Mouse (Mus musculus) activated CD4-positive, CD25-positive, alpha-beta regulatory T cell, adult 4 months (primary cell): Measurements from ENCODE around the gene Rad23a. TPM values are rescaled to one million over a fixed set of nuclear protein-coding genes. Genes with fewer than 3 reads are reported as not detected.

Experiments
- ATAC-seq: one replicate; pipeline ENCODE4 v1.8.0; 2017
- polyA plus RNA-seq, 2 experiments: library from polyadenylated mRNA; unstranded; fragments of 100-300 nt; shearing (Covaris generic); gene quantifications; one replicate each; pipeline ENCODE4 v1.2.1; 2017

The Rad23a gene
- polyA plus RNA-seq, 2 experiments from 2014 or later = 125 to 131 TPM

DNA sequence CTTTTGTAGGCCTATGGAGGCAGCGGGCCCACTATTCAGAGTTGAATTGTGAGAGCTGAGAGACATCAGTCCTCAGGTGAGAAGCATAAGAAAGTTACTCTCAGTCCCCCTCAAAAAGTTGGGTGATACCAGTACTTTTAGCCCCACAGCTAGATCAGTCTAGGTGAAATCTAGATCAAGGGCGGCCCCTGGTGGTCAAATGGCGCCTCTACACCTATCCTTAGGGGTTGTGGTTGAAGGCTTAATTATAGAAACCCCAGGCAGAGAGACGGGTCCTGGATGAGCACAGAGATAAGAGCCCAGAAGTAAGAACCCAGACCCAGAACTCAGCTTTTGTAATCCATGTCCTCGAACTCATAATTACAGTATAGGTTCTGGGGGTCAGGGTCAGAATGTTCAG lies 27.4 kb downstream of the Rad23a start:
- peak; percentile 72 for ATAC-seq

DNA sequence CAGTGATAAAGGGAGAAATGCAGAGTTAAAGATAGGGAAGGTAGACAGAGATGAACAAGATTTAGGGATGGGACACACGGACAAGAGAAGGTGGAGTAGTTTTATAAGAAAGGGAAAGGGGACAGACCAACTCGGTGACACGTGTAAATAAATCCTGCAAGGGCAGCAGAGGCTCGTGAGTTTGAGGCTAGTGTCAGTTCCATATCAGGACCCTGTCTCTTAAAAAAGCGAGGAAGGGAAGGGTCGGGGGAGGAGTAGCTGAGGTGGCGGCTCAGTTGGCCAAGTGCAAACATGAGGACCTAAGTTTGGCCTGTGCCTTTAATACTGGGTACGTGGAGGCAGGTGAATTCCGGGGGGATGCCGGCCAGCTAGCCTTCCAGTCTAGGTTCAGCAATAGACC lies 29.2 kb downstream of the Rad23a start:
- no peak for ATAC-seq

DNA sequence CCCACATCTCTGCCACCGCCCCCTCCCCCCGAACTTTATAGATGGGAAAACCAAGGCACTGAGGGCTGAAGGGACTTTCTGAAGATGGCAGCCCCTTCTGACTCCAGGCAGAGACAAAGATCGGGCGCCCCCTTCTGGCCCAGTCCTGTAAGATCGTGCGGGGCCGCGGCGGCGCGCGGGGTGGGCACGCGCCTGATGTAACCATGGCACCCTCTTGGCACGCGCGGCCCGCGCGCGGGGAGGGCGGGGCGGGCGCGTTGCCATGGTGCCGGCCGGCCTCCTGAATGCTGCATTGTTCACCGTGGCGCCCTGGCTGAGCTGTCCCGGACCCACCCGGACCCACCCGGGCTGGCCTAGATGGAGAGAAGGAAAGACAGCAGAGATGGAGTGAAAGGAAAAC lies 29.6 kb downstream of the Rad23a start:
- ATAC-seq = peak; percentile 61

DNA sequence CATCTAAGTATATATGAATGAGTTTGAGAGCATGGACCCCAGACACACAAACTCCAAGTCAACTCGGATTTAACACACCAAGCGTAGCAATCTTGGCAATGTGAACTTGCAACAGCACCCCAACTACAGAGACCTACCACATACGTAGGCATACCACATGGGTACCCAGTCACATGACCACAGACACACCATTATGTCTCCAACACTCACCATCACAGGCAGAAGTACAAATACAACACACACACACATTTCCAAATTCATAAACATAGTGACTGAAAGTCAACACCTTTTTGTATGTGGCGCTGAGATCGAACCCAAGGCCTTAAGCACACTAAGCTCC lies 30.6 kb downstream of the Rad23a start:
- no peak for ATAC-seq

DNA sequence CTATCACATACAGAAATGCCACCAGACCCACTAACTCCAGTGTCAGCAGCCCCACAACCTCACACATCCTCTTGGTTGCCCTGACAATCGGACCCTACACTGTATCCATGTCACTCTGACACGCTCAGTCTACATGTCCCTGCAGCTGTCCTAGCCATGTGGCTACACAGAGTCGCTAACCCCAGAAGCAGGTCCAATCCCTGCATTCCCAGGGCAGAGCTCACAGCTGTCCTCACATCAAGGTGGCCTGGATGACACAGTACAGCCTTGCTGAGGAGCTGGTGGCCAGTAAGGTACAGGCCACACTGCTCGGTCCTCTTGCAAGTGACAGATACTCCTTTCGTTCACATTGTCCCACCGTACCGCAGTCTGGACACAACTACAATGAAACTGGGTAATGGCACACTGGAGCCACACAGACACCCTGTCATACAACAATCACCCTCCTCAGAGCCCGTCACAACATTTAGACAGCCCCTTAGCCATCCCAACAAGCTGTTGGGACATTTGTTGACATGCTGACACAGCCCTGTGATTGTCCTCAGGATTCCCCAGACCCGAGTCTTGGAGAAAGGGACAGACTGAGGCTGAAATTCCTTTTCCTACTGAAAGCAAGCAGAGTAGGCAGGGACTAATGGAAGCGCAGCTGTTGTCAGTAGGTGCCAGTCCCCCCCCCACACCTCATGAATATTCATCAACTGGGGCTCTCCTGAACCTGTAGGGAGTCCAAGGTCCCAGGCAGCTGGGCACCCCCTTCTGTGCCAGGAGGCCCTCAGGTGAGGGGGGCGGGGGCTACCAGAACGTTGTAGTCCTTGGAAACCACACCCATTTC lies 31.1 kb downstream of the Rad23a start:
- ATAC-seq = no peak

DNA sequence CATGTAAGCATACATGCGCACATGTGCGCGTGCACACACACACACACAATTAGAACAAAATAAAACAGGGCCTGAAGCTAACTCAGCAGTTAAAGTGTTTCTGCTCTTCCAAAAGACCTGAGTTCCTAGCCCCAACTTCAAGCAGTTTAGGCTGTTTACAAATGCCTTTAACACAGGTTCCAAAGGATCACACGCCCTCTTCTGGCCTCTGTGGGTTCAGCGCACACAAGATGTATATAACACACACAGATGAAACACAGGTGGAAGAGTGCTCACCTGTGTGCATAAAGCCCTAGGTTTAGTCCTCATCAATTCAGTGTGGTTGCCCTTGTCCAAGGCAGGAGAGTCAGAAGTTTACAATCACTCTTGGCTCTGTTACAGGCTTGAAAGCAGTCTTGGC lies 34.4 kb downstream of the Rad23a start:
- ATAC-seq = no peak

DNA sequence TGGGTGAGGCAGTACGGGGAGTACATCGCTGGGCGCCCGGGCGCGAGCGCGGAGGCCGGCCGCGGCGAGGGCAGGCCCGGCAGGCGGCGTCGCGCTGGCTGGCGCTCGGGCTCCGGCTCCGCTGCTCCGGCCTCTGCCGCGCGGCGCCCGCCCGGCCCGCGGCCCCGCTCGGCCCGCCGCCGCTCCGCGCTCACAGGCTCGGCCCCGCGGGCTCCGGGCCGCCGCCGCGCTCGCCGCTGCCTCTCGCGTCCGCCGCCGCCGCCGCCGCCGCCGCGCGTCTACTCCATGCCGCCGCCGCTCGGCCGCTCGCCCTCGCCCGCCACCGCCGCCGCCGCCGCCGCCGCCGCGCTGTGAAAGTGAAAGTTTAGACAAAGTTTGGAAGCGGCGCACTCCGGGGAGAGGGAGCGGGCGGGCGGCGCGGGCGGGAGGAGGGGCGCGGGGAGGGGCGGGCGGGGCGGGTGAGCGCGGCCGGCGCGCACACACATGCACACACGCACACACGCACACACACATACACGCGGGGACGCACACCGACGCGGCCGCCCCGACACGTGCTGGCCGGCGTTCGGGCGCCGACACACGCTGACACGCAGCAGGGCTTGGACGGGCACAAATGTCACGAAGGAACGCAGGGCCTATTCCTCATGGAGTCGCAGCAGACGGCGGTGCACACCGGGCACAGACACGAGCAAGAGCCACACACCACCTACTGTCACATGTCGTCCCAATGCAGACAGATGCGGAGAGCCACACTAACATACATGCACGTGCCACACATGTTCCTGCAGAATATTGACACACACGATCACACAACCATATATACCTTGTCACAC lies 40.2 kb downstream of the Rad23a start, which contains the start of gene Nfix:
Gene Nfix (minus strand): TSS at position 346 of the 833 bp plus-strand sequence.
- peak; percentile 14 for ATAC-seq

DNA sequence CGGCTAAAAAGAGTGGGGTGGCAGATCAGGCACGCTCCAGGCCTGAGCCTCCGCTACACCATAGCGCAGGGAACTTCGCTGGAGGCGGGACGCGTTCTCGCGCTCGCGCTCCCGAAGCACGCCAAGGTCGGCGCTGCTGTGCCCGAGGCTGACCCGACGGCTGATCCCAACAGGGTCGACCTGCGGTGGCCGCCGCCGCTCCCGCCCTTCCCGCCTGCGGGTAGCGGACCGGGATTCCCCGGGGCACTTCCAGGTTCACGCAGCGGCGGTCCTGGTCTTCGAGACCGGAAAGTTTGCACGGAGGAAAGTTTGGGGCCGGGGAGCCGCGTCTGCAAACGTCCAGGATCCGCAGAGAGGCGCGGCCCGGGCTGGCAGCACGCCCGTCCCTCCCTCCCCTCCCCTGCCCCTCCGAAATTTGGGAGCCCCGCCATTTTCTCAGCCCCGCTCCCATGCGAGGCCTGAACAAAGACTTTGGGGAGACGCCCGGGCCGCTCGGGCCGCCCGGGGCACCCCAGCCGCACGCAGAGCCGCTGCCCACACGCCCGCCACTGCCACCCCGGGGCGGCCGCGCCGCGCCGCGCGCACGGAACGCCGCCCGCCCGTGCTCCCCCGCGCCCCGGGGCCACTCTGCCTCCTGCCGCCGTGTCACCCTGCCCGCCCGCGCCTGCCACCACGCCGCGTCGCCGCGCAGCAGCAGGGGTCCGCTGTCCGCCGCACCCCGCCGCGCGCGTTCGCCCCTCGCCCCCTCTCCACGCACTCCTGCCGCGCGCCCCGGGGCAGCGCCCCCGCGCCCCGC lies 41.1 kb downstream of the Rad23a start:
- ATAC-seq = no peak

DNA sequence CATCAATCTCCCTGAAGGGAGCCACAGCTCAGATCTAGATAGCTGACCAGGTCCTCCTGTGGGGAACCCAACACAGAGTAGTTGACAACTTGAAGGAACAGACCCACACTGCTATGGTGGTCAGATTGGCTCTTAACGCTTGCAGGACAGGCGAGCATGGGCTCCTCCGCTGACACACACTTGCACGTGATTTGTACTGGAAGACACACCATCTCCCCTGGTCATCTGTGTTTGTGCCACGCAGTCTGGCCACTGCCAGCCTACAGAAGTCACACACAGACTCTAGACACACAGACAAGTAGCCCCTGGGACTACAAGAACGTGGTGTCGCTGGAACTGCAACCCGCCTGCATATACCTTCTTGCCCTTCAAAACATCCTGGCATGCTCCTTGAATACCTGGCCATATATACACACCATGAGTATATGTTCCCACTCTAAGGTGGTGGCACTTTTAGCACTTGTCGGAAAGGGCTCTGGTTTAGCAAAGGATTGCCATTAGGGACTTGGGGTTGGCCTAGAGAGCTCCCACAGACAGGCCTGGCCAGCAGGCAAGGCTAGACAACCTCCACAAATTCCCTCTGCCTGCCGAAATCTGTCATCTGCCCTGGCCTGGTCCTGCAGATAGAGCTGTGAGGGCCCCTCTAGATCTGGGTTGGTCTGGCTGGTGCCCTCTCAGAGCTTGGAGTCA lies 41.9 kb downstream of the Rad23a start:
- no peak for ATAC-seq

DNA sequence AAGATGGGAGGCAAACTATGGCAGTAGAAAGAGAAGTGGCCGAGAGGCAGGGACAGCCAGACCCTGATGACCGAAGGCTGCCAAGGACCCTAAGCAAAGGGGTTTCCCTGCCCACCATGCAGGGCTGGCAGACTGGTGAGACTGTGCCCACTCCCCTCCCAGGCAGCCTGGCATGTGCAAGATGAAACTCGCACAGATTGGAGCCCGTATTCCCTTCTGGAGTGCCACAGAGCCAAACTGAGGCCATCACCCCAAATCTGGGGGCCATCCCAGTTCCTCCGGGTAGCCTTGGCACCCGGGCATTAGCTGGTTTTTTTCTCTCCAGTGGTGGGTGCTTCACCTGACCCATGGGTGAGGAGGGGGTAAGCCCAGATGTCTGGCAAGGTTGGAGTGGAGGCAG lies 42.5 kb downstream of the Rad23a start:
- no peak for ATAC-seq

DNA sequence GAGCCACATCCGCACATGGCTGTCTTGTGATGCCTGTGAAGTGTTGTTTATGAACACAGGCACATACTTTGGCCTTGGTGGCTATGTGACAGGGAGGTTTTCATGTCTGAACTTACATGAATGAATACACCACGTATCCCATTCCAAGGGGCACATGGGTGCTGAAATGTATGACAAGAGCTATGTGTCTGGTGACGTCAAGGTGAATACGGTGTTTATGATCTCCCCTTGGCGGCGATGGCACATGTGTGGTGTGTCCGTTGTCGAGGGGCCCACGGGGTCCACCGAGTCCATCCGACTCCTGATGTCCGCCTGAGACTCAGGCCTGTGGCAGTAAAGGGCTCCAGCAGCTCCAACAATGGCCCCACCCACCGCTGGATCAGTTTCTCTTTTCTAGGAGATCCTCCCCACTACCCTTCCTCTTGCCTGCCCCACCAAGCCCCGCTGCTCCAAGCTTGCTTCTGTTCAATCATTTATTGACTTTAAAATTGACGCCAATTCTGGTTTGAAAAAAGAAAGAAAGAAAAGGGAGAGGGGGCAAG lies 43.1 kb downstream of the Rad23a start:
- no peak for ATAC-seq

DNA sequence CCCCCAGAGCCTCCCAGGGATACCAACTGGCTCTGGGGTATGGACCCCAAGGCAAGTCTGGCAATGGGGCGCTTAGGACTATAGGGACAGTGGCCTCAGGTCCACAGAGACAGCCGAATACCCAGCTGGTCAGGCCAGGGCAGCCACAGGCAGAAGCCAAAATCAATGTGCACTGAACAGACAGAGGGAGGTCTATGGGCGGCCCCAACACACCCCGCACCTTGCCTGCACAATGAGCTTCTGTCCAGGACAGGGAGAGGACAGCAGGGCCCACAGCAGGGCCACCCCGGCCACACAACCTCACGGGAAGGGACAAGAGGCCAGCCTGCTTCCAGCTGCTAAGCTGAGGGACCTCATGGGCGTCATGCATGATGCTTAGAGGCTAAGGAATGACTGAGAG lies 46.0 kb downstream of the Rad23a start:
- ATAC-seq = no peak

DNA sequence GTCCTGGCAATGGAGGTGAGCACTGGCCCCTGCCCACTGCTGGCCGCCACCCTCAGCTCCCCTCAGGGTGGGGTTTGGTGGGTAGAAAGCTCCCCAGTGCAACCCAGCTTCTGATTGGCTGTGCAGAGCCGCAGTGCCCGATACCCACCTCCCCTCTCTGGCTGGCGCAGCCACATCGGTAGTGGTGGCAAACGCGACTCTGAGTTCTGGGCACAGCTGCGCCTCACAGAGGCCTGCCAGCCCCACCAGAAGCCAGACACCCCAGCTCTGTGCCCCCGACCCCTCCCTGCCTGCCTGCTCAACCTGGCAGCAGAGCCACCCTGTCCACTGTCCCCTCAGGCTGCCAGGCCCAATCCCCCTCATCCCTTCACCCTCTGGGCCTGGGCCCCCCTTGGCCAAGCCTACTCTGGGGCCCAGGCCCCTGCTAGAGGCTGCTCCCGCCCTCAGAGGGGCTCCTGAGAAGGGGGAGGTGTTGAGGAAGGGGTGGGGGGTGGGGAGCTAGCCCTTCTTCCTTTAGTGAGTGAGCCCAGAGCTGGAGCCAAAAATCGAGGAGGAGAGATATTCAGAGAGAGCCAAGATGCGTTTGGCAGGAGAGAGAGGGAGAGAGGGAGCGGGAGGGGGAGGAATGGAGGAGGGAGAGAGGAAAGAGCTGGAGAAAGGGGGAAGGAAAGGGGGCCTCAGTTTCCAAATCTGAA lies 46.5 kb downstream of the Rad23a start:
- no peak for ATAC-seq

DNA sequence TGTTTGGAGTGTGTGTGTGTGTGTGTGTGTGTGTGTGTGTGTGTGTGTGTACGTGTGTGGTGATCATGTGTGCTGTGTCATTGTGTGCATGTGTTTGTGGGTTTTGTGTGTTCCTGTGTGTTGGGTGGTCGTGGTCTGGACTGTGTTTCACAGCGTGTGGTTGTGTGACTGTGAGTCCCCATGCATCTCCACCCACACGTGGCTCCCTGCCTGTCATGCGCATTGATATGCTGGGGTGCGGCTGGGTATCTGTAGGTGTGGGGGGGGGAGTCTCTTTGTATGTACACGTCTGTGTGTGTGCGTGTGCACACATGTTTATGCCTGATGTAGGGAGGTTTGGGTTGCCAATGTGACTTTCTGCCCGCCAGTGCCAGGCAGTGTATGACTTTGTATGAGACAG lies 47.3 kb downstream of the Rad23a start:
- ATAC-seq = no peak

DNA sequence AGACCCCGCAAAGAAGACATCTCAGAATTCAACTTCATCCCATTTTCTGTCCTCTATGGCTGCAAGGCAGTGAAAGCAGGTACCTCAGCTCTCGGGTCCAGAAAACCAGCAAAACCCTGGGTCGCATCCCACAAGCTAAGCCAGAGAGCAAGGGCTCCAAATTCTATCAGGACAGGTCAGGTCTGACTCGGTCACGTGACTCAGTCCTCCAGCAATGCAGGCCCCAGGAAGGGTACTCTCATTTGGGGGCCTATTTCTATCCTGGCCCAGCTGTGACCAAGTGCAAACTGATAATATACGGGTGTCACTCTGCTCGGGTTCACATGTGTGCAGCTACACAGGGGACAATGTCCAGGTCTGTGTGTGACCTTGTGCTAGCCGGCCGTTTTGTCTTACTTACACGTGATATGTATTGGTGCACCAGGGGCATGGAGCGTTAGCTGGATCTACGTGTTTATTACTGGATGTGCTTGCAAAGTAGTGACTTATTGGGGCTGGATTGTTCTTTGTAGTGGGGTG lies 48.0 kb downstream of the Rad23a start:
- no peak for ATAC-seq

DNA sequence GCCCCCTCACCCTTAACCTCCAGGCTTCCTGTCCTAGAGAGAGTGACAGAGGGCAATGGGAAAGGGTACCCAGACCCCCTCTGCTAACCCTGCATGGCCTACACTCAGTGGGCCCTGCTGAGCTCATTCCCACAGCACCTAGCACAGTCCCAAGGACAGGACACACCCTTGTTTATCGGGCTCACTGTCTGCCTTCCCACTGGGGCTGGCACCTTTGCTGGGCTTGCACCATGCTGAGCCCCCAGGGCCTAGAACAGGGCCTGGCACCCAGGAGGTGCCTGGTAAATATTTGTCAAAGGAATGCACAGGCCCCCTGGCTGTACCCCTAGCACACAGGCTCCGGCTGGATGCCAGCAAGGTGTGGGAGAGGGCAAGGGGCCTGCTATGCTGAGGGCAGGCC lies 49.9 kb downstream of the Rad23a start:
- ATAC-seq = no peak

DNA sequence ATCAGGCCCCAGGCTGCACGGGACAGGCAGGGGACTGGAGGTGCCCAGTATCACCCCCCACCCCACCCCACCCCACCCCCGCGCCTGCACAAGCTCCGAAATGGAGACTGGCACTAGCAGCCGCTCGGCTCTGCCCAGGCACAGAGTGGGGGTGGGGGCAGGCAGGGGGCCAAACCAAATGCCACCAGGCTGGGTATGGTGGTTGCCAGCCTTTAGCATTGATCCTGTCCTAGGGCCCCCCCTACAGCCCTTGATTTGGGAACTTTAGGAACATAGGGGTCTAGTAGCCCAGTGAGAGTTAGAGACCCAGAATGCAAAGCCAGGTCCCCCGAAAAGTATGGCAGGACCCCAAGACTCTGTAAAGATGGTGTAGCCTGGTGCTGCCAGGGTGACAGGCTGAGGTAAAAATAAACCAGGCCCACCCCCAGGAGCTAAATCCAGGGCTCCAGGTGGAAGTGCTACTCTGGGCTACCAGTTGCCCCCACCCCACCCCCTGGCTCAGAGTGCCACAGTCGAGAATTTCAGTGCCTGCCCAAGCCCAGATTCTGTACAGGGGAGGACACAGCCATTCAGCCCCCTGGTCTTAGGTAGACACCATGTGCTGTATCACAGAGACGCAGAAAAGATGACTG lies 50.5 kb downstream of the Rad23a start:
- no peak for ATAC-seq

DNA sequence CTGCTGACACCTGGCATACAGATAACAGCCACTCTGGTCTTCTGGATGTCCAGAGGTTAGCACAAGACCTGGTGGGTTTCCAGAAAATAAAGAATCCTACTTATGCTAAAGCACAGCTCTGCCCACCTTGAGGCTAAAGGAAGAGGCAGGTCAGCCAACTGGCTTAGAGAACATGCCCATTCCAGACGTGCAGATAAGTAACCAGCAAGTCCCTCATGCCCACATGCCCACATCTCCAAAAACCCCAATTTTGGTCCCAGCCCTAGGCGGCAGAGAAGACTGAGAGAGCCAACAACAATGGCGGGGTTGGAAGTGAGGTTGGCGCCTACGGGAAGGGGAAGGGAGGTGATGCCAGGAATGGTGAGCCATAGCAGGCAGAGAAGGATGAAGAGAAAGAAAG lies 51.1 kb downstream of the Rad23a start:
- ATAC-seq = no peak

DNA sequence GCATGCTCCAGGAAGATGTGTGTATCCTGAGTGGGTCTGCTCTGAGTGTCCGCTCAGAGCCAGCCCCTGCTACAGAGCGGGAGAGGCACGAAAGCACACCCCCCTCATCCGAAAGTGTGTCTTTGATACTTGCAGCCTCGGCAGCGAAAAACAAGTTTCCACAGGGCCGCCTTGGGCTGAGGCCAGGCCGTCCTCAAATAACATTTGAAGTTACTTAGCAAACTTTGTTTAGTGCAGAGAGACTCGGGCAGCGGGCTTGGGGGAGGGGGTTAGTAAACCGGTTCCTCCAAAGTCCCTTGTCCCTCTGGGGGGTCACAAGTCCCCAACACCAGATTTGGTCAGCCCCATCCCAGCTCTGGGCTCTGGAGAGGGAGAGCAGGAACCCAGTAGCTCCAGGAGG lies 51.6 kb downstream of the Rad23a start:
- ATAC-seq = no peak

DNA sequence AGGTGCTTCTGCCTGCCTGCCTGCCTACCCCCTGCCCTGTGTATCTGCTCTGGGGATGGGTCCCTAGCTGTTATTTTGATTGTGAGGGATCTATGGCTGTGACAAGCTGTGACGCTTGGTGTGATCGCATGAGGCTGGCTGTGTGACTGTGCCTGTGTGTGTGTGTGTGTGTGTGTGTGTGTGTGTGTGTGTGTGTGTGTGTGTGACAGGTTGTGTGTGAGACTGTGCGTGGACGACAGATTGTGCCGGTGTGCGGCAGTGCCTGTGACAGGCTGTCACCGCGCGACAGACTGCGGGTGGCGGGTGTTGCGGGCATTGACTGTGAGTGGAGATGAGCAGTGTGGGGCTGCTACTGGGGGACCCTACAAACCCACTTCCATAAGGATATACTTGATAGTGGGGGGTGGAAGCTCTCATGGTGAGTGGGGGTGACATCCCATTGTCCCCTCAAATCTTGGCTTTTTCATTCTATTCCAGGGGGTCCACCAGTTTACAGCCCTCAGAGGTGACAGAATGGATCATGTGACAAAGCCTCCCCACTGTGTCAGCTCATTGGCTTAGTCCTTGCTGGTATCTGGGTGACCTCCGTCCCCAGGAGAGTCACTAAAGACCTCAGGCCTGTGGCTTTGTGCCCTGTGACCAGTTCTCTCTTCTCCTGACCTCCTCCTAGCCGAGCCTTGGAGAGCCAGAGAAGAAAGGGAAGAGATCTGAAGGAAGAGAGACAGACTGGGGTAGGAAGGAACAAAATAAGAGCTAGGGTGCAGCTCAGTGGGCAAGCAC lies 52.8 kb downstream of the Rad23a start:
- no peak for ATAC-seq
